Mouse (Mus musculus): ENCODE results near the gene Trim25.

GRCm38 (mm10) chr11:88976320-88976719 is 22.9 kb upstream of the Trim25 start:
- TF ChIP-seq EP300 (IDR thresholded peaks at IDR 0.05; ENCODE audit: low read depth in 1 of 2, low read length in 2 of 2) (no peak), MAX (IDR thresholded peaks at IDR 0.05; ENCODE audit: low read length) (no peak), E2F4 (IDR thresholded peaks at IDR 0.05; ENCODE audit: borderline replicate concordance, low read depth, low read length) (no peak), TCF12 (IDR thresholded peaks at IDR 0.05; ENCODE audit: low read depth, low read length) (no peak), POLR2A (IDR thresholded peaks at IDR 0.05; ENCODE audit: control insufficient read depth in 1 of 2, insufficient read depth in 1 of 2, low read depth in 1 of 2, low read length in 2 of 2, poor library complexity in 1 of 2) (no peak), CTCF (IDR thresholded peaks at IDR 0.05 in 2 of 3, conservative IDR thresholded peaks at IDR 0.05 in 1 of 3; ENCODE audit: control insufficient read depth in 1 of 3, insufficient read depth in 1 of 3, low read depth in 2 of 3, low read length in 3 of 3, poor library complexity in 1 of 3, severe bottlenecking in 1 of 3) (peak; percentile 69 to 81 (median 70))
